Mouse (Mus musculus): ENCODE data around the gene Galnt13. TPM values are rescaled to one million over a fixed set of nuclear protein-coding genes. Genes with fewer than 3 reads are reported as not detected.
A peak's percentile ranks its signal among the peaks of the same experiment; 100 is the strongest.

Galnt13 gene
- 1.6 and 3.8 TPM in 2 replicates for polyA plus RNA-seq (2011; ENCODE audit: insufficient read length, low read depth, missing spikeins)

DNA sequence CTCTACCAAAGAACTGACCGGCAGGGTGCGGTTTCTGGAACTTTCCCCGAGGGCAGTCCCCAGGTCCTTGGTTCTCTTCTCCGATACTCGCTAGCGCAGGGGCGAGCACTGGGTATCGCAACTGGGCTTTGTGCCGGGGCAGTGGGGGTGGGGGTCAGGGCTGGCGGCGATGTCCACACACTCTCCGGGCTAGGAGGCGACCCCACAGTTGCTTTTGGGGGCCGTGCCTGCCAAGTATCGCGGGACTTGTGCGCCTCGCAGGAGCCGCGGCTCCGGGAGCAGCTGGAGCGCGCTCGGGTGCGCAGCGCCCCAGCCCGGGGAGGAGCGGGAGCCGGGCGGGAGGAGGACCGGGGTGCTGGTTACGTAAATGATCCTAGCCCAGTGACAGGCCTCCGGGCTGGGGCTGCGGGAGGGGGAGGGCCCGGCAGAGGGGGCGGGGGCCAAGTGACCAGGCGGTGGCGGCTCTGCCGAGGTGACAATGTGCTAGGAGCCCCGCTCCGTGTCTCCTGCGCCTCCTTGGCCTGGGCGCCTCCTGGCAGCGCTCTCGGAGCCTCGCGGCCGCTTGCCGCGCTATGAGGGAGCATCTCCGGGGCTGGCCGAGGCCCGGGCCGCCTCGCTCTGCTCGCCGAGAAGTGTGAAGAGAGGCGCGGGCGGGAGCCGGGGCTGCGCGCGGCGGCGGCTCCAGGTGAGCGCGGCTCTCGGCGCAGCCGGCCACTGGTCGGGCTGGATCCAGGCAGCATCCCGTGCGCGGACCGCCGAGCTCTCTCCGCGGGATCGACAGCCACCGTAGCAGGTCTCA, at the start of gene Galnt13:
Gene Galnt13, plus strand, starts transcription at position 381 of the 799 bp plus-strand sequence.
- no peak for TF ChIP-seq POLR2A (IDR thresholded peaks at IDR 0.05; ENCODE audit: low read depth, low read length)
- TF ChIP-seq CTCF (IDR thresholded peaks at IDR 0.05; ENCODE audit: borderline replicate concordance, insufficient read depth, low read length): no peak
- H3K4me1 ChIP-seq (ENCODE audit: control insufficient read depth, insufficient read depth, low read length): no peaks in the 10 kb centered on the region
- no peak within 1 kb of the TSS for H3K27ac ChIP-seq (ENCODE audit: insufficient read depth, low read length)
- H3K4me3 ChIP-seq (ENCODE audit: insufficient read depth, low read length): peak within 1 kb of the TSS; percentile 53

GRCm38 (mm10) chr2:54431060-54431459, 5.1 kb upstream of the Galnt13 start:
- Histone ChIP-seq H3K27ac (ENCODE audit: insufficient read depth, low read length) (no peak overlapping the region), H3K4me3 (ENCODE audit: insufficient read depth, low read length) (no peak overlapping the region), H3K4me1 (ENCODE audit: control insufficient read depth, insufficient read depth, low read length) (no peaks in the 10 kb centered on the region)
- no peak for TF ChIP-seq POLR2A (IDR thresholded peaks at IDR 0.05; ENCODE audit: low read depth, low read length)
- no peak for TF ChIP-seq CTCF (IDR thresholded peaks at IDR 0.05; ENCODE audit: borderline replicate concordance, insufficient read depth, low read length)

- Histone ChIP-seq H3K27ac (ENCODE audit: insufficient read depth, low read length) (no peak overlapping the region), H3K4me3 (ENCODE audit: insufficient read depth, low read length) (no peak overlapping the region)
Observed at GRCm38 (mm10) chr2:54435380-54435779, 737 bp upstream of the Galnt13 start.

DNA sequence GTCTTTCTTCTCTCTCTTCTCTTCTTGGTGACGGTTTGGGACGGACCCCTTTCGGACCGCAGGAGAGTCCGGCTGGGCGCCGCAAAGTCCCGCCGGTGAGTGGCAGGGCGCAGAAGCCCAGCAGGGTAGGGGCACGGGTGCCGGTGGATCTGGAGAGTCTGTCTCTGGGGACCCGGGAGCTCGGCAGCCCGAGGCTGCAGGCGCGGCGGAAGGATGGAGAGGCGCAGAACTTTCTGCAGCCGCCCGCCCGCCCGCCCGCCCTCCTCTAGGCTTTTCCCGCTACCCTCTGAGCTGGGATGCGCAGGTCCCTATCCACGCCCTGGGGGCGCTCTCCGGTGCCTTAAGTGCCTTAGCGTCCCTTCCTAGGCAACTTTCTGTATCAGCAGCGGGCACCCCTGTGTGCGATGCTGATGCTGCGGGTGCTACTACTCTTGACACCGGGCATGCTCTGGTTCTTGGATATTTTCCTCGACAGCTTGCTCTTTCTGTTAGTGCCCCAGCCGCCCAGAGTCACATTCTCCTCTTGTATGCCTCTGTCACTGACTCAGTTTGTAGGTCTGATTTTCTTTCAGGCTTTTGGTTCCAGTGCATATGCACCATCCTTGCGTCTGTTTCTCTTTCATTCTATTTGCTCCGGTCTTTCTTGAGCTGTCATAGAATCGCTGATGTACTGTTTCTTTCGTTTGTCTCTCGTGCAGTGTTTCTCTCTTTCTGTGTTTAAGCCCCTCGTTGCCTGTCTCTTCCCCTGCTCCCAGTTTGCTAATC, 801 bp downstream of the Galnt13 start:
- H3K27ac ChIP-seq (ENCODE audit: insufficient read depth, low read length): no peak overlapping the region
- no peak for TF ChIP-seq CTCF (IDR thresholded peaks at IDR 0.05; ENCODE audit: borderline replicate concordance, insufficient read depth, low read length)
- TF ChIP-seq POLR2A (IDR thresholded peaks at IDR 0.05; ENCODE audit: low read depth, low read length): no peak
- no peaks in the 10 kb centered on the region for H3K4me1 ChIP-seq (ENCODE audit: control insufficient read depth, insufficient read depth, low read length)
- peak overlapping the region; percentile 53 for H3K4me3 ChIP-seq (ENCODE audit: insufficient read depth, low read length)

More at GRCm38 (mm10) chr2:54435380-54435779, 737 bp upstream of the Galnt13 start:
- no peak for TF ChIP-seq POLR2A (IDR thresholded peaks at IDR 0.05; ENCODE audit: low read depth, low read length)
- TF ChIP-seq CTCF (IDR thresholded peaks at IDR 0.05; ENCODE audit: borderline replicate concordance, insufficient read depth, low read length): no peak
- H3K4me1 ChIP-seq (ENCODE audit: control insufficient read depth, insufficient read depth, low read length): no peaks in the 10 kb centered on the region

- TF ChIP-seq POLR2A (IDR thresholded peaks at IDR 0.05; ENCODE audit: low read depth, low read length) (no peak), CTCF (IDR thresholded peaks at IDR 0.05; ENCODE audit: borderline replicate concordance, insufficient read depth, low read length) (no peak)
- Histone ChIP-seq H3K4me1 (ENCODE audit: control insufficient read depth, insufficient read depth, low read length) (no peaks in the 10 kb centered on the region), H3K27ac (ENCODE audit: insufficient read depth, low read length) (no peak overlapping the region), H3K4me3 (ENCODE audit: insufficient read depth, low read length) (no peak overlapping the region)
Observed at GRCm38 (mm10) chr2:54437501-54437830, 1.3 kb downstream of the Galnt13 start.

DNA sequence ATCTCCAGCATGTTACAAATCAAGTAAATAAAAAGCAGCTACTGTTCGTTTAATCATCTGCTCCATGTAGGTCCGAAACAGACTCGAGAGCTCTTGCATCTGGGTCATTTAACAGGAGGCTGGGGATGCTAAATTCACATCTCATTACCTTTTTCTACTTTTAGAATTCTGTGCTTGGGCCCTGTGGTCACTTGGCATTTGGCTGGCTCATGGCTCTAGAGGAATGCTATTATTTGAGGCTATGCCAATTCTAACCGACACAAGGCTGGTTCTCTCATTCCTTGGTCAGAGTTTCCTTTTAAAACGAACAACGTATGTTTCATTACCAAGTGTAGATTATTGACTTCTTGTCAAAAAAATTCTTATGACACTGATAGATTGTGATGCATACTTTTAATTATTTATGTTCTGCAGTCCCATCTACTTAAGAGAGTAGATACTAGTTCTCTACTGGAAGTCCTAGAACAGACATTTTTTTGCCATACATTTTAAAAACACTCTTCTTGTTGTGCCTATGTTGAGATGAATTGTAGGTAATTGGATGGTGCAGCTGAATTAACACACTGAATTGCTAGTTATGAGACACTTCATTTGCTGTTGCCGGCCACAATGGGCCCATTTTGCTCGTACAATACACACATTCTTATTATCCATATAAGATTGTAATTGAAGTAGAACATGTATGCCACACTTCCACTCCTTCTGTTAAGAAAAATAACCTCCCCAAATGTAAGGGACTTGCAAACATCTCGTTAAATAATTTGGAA, 6.8 kb downstream of the Galnt13 start:
- Histone ChIP-seq H3K27ac (ENCODE audit: insufficient read depth, low read length) (no peak overlapping the region), H3K4me3 (ENCODE audit: insufficient read depth, low read length) (no peak overlapping the region), H3K4me1 (ENCODE audit: control insufficient read depth, insufficient read depth, low read length) (no peaks in the 10 kb centered on the region)
- TF ChIP-seq POLR2A (IDR thresholded peaks at IDR 0.05; ENCODE audit: low read depth, low read length) (no peak), CTCF (IDR thresholded peaks at IDR 0.05; ENCODE audit: borderline replicate concordance, insufficient read depth, low read length) (no peak)

- TF ChIP-seq POLR2A (IDR thresholded peaks at IDR 0.05; ENCODE audit: low read depth, low read length) (no peak), CTCF (IDR thresholded peaks at IDR 0.05; ENCODE audit: borderline replicate concordance, insufficient read depth, low read length) (no peak)
- Histone ChIP-seq H3K4me3 (ENCODE audit: insufficient read depth, low read length) (no peak overlapping the region), H3K4me1 (ENCODE audit: control insufficient read depth, insufficient read depth, low read length) (no peaks in the 10 kb centered on the region), H3K27ac (ENCODE audit: insufficient read depth, low read length) (no peak overlapping the region)
Observed at GRCm38 (mm10) chr2:54483426-54483825, 47.3 kb downstream of the Galnt13 start.

DNA sequence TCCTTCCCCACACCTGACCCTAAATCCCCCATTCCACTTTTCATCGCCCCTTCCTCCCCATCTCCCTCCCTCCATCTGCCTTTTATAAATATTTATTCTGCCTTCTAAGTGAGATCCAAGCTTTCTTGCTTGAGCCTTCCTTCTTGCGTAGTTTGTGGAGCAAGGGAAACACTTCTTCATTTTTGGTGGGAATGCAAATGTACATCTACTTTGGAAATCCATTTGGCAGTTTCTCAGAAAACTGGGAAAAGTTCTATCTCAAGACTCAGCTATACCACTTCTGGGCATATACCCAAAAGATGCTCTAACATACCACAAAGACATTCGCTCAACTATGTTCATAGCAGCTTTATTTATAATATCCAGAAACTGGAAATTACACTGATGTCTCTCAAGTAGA, 86.9 kb downstream of the Galnt13 start:
- Histone ChIP-seq H3K4me1 (ENCODE audit: control insufficient read depth, insufficient read depth, low read length) (no peaks in the 10 kb centered on the region), H3K4me3 (ENCODE audit: insufficient read depth, low read length) (no peak overlapping the region), H3K27ac (ENCODE audit: insufficient read depth, low read length) (no peak overlapping the region)
- TF ChIP-seq POLR2A (IDR thresholded peaks at IDR 0.05; ENCODE audit: low read depth, low read length): no peak
- no peak for TF ChIP-seq CTCF (IDR thresholded peaks at IDR 0.05; ENCODE audit: borderline replicate concordance, insufficient read depth, low read length)

DNA sequence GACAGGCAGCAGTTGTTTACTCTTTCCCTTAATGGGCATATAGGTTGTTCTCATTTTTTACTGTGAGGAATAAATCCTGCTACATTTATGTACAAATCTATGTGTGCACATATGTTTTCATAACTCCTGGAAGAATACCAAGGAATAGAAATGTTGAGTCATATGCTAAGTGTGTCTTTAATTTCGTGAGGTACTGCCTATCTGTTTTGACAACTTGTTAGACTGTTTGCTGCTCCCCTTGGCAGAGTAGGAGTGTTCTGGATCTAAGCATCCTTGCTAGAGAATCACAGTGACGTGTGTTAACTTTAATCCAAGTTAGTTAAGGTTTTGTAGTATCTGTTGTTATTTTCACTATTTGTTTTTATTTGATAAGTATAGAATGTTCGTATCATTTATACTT, 91.0 kb downstream of the Galnt13 start:
- H3K4me1 ChIP-seq (ENCODE audit: control insufficient read depth, insufficient read depth, low read length): no peaks in the 10 kb centered on the region
- H3K4me3 ChIP-seq (ENCODE audit: insufficient read depth, low read length): no peak overlapping the region
- TF ChIP-seq POLR2A (IDR thresholded peaks at IDR 0.05; ENCODE audit: low read depth, low read length) (no peak), CTCF (IDR thresholded peaks at IDR 0.05; ENCODE audit: borderline replicate concordance, insufficient read depth, low read length) (no peak)
- H3K27ac ChIP-seq (ENCODE audit: insufficient read depth, low read length): no peak overlapping the region

All from embryonic fibroblast, embryonic 13.5 days (primary cell).